Mouse (Mus musculus) midbrain, embryonic 14.5 days (tissue): Measurements from ENCODE around the gene Man1a2. TPM values are rescaled to one million over a fixed set of nuclear protein-coding genes. Genes with fewer than 3 reads are reported as not detected.

Experiments
- ATAC-seq: fragments of 200-750 bp; cut with Nextera tagmentation; 2 replicates; pipeline ENCODE4 v1.8.0; 2017; ENCODE audit warnings: moderate number of reproducible peaks, moderate library complexity; ENCODE audit not compliant: low FRiP score, low TSS enrichment
- DNase-seq: peaks from one replicate; pipeline ENCODE4 v3.0.0-alpha.2; 2015
- H3K27ac ChIP-seq: fragments of 300-500 bp; sonication (generic); replicated peaks from 2 replicates; pipeline ENCODE4 v1.5.1; 2014; ENCODE audit warnings: mild to moderate bottlenecking, low read depth, low read length, moderate library complexity
- H3K27me3 ChIP-seq: fragments of 300-500 bp; sonication (generic); 2 replicates; pipeline ENCODE4 v1.6.1; 2014; ENCODE audit warnings: low read length, control low read depth, mixed read lengths; ENCODE audit not compliant: control insufficient read depth, insufficient read depth
- H3K36me3 ChIP-seq: fragments of 300-500 bp; sonication (generic); 2 replicates; pipeline ENCODE4 v1.6.1; 2014; ENCODE audit warnings: low read length, control low read depth; ENCODE audit not compliant: control insufficient read depth, insufficient read depth
- H3K4me1 ChIP-seq: fragments of 300-500 bp; sonication (generic); 2 replicates; pipeline ENCODE4 v1.6.1; 2014; ENCODE audit warnings: mild to moderate bottlenecking, antibody characterized with exemption, low read length, control low read depth; ENCODE audit not compliant: control insufficient read depth, insufficient read depth
- H3K4me2 ChIP-seq: fragments of 300-500 bp; sonication (generic); 2 replicates; pipeline ENCODE4 v1.6.1; 2014; ENCODE audit warnings: mild to moderate bottlenecking, low read length, moderate library complexity
- H3K4me3 ChIP-seq: fragments of 300-500 bp; sonication (generic); replicated peaks from 2 replicates; pipeline ENCODE4 v1.5.1; 2014; ENCODE audit warnings: low read depth, low read length
- H3K9ac ChIP-seq: fragments of 300-500 bp; sonication (generic); replicated peaks from 2 replicates; pipeline ENCODE4 v1.6.1; 2014; ENCODE audit warnings: mild to moderate bottlenecking, low read length, moderate library complexity
- H3K9me3 ChIP-seq: fragments of 300-500 bp; sonication (generic); 2 replicates; pipeline ENCODE4 v1.6.1; 2016; ENCODE audit warnings: low read length, control low read depth, mixed read lengths; ENCODE audit not compliant: control insufficient read depth
- WGBS: fragments of 180-500 bp; shearing (Covaris S2); extraction: QIAGEN DNeasy Blood & Tissue Kit; methylation state at CpG from one replicate; pipeline ENCODE4 v1.1.7; 2014; 5-methylcytosine and 5-hydroxymethylcytosine counted together
- polyA plus RNA-seq: library from polyadenylated mRNA; unstranded; fragments of >200 nt; fragmentation: Nextera tagmentation; extraction: Ambion mirVana; gene quantifications from 2 replicates; pipeline ENCODE4 v1.2.1, GENCODE M21; 2014

The Man1a2 gene
- polyA plus RNA-seq, 1 experiment from 2014 or later, result 55.3 TPM

DNA sequence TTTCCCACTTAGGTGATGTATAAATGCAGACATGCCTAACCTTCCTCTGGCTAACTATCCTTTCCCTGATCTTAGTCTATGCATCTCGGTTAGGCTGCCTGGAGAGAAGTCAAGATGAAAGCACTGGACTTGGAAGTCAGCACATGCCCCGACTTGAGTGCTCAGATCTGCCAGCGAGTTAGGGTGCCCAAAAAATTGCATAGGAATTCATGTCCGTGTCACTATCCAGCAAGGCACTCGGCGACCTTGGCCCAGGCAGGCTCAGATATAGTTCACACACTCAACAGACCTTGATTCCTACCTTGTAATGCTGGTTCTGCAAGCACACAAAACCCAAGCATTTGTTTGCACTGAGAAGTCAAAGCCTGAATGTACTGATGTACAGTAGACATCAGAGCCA is 3.4 kb upstream of the Man1a2 start:
- H3K27ac ChIP-seq, result no peak overlapping the region
- H3K27me3 ChIP-seq, result no peaks in the 10 kb centered on the region
- H3K4me3 ChIP-seq, result no peak overlapping the region
- H3K4me2 ChIP-seq, result no peak overlapping the region
- DNase-seq (no peak), ATAC-seq (no peak)
- 84% methylated on average over 6 of the region's 6 CpGs for WGBS
- no peaks in the 10 kb centered on the region for H3K9me3 ChIP-seq
- no peaks in the 10 kb centered on the region for H3K36me3 ChIP-seq
- H3K4me1 ChIP-seq, result peaks cover 3% of the 10 kb centered on the region
- no peak overlapping the region for H3K9ac ChIP-seq

DNA sequence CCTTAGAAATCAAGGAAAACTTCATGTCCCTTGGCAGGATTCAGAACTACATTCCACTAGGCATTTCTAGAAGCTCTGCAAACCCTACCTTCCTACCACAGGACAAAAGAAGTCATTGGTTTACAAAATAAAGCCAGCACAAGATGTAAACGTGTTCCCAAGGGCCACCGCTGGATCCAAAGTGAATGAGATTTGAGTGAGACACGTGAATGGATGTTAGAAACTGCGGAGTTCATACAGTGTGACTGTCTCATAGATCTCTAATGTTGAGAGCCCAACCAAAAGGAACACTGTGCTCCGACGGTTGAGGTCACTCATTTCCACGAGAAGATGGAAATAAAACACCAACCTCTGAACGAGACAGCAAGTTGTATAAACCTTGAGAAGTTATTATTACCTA is 1.5 kb upstream of the Man1a2 start:
- H3K9me3 ChIP-seq, result no peaks in the 10 kb centered on the region
- ATAC-seq (no peak), DNase-seq (peak; percentile 13)
- peak overlapping the region; percentile 83 for H3K4me2 ChIP-seq
- no peaks in the 10 kb centered on the region for H3K36me3 ChIP-seq
- H3K27me3 ChIP-seq, result no peaks in the 10 kb centered on the region
- H3K27ac ChIP-seq, result no peak overlapping the region
- no peak overlapping the region for H3K9ac ChIP-seq
- H3K4me1 ChIP-seq, result peaks cover 18% of the 10 kb centered on the region
- H3K4me3 ChIP-seq, result no peak overlapping the region
- WGBS, result 90% methylated on average over 8 of the region's 8 CpGs

- Histone ChIP-seq H3K9ac (peak overlapping the region; percentile 91), H3K4me1 (peaks cover 25% of the 10 kb centered on the region), H3K9me3 (no peaks in the 10 kb centered on the region), H3K4me2 (peak overlapping the region; percentile 83), H3K4me3 (peak overlapping the region; percentile 80), H3K27ac (peak overlapping the region; percentile 99), H3K36me3 (no peaks in the 10 kb centered on the region), H3K27me3 (no peaks in the 10 kb centered on the region)
- ATAC-seq (peak; percentile 89), DNase-seq (peak; percentile 88)
- WGBS, result under 1% methylated on average over 73 of the region's 77 CpGs
These were observed 564 bp upstream of the Man1a2 start for GRCm38 (mm10) chr3:100685763-100686370.

GRCm38 (mm10) chr3:100684234-100684975 is 898 bp downstream of the Man1a2 start:
- Histone ChIP-seq H3K9me3 (no peaks in the 10 kb centered on the region), H3K4me2 (peak overlapping the region; percentile 83), H3K4me3 (peak overlapping the region; percentile 80), H3K9ac (peak overlapping the region; percentile 91), H3K27ac (peak overlapping the region; percentile 99; the same call in 1 of the 2 replicates), H3K4me1 (peaks cover 29% of the 10 kb centered on the region), H3K27me3 (no peaks in the 10 kb centered on the region), H3K36me3 (no peaks in the 10 kb centered on the region)
- WGBS, result under 1% methylated on average over 25 of the region's 25 CpGs
- ATAC-seq, result no peak
- peak; percentile 63 for DNase-seq

- no peak overlapping the region for H3K9ac ChIP-seq
- H3K4me2 ChIP-seq, result peak overlapping the region; percentile 83
- H3K9me3 ChIP-seq, result no peaks in the 10 kb centered on the region
- no peak for ATAC-seq
- H3K4me1 ChIP-seq, result peaks cover 29% of the 10 kb centered on the region
- DNase-seq, result peak; percentile 39
- H3K27me3 ChIP-seq, result no peaks in the 10 kb centered on the region
- H3K27ac ChIP-seq, result no peak overlapping the region
- peak overlapping the region; percentile 37 for H3K4me3 ChIP-seq
- no peaks in the 10 kb centered on the region for H3K36me3 ChIP-seq
- 25% methylated on average over 3 of the region's 3 CpGs for WGBS
These were observed 2.5 kb downstream of the Man1a2 start for GRCm38 (mm10) chr3:100682841-100683240.

GRCm38 (mm10) chr3:100682281-100682680 is 3.0 kb downstream of the Man1a2 start:
- H3K27me3 ChIP-seq, result no peaks in the 10 kb centered on the region
- no peaks in the 10 kb centered on the region for H3K36me3 ChIP-seq
- no peak overlapping the region for H3K27ac ChIP-seq
- peak overlapping the region; percentile 37 for H3K4me3 ChIP-seq
- peak overlapping the region; percentile 83 for H3K4me2 ChIP-seq
- 39% methylated on average over 4 of the region's 4 CpGs for WGBS
- DNase-seq (no peak), ATAC-seq (no peak)
- peaks cover 29% of the 10 kb centered on the region for H3K4me1 ChIP-seq
- H3K9ac ChIP-seq, result no peak overlapping the region
- no peaks in the 10 kb centered on the region for H3K9me3 ChIP-seq

DNA sequence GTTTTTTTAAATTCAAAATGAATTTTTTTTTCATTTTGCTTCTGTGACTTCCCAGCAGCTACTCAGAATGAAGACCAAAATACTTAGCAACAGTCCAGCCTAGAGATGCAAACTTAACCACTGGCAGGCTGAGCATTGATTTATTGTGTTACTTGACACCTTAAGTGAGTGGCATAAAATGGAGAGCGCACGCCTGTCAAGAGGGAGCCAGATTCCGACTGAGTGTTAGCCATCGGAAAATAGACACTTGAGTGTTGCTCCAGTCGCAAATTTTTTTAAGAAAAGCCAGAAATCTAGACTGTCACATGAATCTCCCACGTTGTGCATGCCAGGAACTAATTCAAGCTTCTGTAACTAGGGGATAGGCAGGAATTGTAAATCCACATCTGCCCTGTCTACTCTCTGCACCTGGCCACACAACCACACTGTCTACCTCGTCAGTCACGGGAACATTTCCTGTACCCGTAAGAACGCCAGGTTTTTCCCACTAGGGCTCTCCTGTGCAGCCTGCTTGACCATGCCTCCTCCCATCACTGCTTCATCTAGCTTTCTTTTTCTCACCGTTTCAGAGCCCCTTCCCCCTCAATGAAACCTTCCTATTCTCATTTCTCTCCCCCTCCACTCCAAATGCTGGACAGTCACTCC is 3.7 kb downstream of the Man1a2 start:
- Histone ChIP-seq H3K4me1 (peaks cover 29% of the 10 kb centered on the region), H3K4me3 (peak overlapping the region; percentile 37), H3K36me3 (no peaks in the 10 kb centered on the region), H3K4me2 (peak overlapping the region; percentile 83), H3K9me3 (no peaks in the 10 kb centered on the region), H3K9ac (peak overlapping the region; percentile 47; the same call in 1 of the 2 replicates), H3K27ac (no peak overlapping the region), H3K27me3 (no peaks in the 10 kb centered on the region)
- DNase-seq (peak; percentile 39), ATAC-seq (no peak)
- WGBS, result 11% methylated on average over 11 of the region's 11 CpGs

GRCm38 (mm10) chr3:100680226-100680625 is 5.1 kb downstream of the Man1a2 start:
- Histone ChIP-seq H3K9me3 (no peaks in the 10 kb centered on the region; the same call in 1 of the 2 replicates), H3K9ac (no peak overlapping the region), H3K27ac (no peak overlapping the region), H3K4me2 (no peak overlapping the region), H3K4me3 (no peak overlapping the region), H3K4me1 (peaks cover 29% of the 10 kb centered on the region), H3K36me3 (no peaks in the 10 kb centered on the region), H3K27me3 (no peaks in the 10 kb centered on the region)
- 77% methylated on average over 2 of the region's 2 CpGs for WGBS
- DNase-seq (no peak), ATAC-seq (no peak)
